Mouse (Mus musculus): ENCODE data around the gene Ss18l2.
A peak's percentile ranks its signal among the peaks of the same experiment; 100 is the strongest.

The Ss18l2 gene

DNA sequence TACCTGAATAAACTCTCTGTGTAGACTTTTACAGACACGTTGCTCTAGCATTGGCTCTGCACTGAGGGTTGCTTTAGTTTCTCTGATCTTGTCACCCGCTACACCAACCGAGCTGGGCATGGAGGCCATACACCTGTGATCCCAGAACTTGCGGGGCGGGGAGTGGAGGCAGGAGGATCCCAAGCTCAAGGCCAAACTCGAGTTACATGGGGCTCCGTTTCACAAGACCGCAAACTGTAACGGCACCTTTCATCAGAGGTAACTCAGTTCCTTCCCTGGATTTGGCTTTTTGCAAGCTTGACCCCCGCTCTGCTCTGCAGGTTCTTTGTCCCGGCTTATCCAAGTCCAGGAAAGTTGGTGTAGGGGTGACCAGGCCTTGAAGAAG, 5.9 kb upstream of the Ss18l2 start:
- no peak for DNase-seq (ENCODE audit: low read depth)

DNA sequence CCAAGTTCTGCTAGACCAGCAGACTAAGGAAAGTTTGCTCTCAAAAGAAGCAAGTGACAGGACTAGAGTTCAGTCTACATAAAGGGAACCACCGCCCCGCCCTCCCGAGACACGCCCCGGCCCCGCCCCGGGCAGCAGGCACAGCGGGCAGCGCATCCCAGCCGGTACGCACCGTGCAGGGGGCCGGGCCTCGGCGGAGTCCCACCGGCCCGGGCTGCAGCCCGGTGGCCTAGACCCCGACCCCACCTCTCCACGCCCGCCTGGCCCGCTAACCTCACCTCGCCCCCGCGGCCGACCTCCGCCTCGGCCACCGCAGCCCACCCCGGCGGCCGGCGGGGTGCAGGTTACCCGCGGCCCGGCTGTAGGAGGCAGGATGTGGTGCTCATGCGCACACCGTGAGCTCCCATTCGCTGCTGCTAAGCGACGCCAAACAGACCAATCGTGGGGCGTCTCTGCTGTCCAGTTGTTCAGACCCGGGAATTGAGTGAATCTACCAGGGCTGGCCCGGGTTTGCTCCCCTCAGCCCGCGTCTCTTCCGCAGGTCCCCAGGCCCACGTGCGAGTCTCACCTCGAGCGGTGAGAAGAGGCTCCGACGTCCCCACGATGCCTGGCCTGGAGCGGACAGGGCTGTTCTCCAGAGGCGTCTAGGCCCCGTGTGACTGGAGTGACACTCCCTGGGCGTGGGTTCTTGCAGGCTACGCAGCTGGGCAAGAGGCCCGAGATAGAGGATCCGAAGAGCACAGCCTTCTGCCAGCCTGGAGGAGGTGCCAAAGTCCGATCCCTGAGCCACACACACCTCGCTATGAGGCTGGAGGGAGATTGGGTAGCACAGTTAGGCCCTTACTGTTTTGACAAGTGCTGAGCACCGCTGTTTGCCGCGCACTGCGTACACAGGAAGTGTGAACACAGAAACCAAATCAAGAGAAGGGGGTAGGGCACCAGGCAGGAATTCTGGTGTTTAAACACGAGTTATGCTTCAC, 5.2 kb upstream of the Ss18l2 start, which contains the start of gene Sec22c:
Gene Sec22c (minus strand): TSS at position 845 of the 980 bp plus-strand sequence.
- DNase-seq (ENCODE audit: low read depth): peak; percentile 81

DNA sequence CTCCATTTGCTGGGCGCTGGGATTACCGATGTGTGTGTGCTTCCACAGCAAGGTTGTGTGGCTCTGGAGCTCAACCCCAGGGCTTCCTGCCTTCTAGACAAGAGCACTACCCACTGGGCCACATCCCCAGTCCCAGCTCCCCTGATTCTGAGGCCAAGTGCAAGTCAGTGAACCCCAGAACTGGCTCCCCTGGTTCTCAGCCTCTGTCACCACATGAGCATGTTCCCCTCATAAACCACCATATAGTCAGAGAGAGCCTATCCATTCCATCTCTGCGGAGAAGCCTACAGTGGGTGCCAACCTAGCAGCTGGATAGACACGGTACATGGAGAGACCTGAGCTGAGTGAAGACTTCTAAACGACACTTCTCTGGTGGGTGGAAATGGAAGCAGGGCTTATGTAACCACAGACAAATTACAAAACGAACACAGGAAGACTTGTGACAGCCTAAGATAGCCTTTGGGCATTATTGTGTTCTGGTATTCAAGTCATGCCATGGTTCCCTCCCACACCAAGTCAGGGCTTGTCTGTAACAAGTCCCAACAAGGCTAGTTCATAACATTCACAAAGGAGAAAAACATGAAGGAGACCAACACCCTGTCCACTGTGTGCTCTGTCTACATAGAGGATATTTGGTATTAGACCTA, 4.0 kb upstream of the Ss18l2 start:
- DNase-seq (ENCODE audit: low read depth): no peak

DNA sequence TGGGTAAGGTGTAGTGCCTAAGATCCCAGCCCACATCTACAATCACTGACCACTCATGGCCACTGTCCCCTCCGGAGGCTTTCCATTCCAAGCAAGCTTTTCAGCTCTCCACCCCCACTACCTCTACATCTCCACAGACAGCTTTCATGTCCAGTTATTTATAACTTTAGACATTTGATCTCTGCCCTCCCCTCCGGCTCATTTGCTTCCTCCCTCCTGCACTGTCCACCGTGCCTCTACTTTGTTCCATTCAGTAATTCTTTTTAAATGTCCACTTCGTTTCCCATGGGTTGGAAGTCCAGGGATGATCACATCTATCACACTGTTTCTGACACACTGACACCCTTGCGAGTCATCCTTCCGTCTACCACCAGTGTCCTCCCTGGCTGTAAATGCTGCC, 2.3 kb upstream of the Ss18l2 start:
- DNase-seq (ENCODE audit: low read depth): no peak

DNA sequence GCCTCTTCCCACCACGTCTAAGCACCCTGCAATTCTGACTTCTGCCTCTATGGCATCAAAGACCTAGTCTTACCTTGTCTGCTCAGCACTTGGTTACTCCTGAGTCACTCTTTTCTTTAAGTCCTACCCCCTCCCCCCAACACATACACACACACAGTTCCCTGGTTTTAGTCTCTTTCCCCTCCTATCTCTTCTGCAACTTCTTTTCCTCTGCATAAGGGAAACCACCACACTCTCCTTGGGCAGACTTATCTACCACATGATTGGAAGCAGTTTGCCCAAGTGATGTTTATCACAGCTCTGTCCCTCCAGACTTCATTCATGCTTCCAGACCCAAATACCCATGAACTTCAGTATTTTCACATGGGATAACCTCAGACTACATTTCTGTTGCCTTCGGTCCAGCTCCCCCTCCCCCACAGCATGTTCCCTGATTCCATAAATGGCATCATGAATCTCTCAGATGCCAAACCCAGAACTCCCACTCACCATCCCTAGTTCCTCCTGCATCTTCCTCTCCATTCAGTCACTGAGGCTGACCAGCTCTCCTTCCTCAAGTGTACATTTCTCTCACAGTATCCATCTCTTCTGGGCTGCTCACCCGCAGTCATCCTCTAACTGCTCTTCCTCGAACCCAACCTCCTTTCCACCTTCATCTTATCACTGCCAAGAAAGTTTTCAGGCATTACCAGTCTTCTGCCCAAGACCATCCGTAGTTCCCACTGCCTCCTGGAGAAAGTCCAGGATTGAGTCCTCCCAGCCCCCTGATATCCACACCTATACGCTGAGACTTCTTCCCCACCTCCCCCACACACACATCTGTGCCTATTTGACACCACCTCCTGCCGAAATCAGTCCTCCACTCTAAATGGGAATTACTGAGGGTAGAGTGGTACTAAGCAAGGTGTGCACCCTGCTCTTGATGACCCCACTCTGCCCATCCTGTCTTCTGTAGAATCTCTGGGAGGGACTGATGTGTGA, 1.3 kb upstream of the Ss18l2 start:
- DNase-seq (ENCODE audit: low read depth): no peak

DNA sequence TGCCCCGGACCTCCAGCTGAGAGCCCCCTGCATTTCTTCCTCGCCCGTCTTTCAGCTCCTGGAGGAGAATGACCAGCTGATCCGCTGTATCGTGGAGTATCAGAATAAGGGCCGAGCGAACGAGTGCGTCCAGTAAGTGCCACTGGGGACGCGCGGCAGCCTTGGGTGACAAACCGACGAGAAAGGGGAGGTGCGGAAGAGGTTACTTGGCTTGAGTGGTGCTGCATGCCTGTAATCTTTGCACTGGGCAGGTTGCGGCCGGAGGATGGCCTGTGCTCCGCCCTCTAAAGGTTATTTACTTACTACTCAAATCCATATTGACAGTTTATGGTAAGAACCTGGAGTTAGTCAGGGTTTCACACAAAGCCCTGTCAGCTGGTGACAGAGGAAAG, 451 bp downstream of the Ss18l2 start:
- DNase-seq (ENCODE audit: low read depth): no peak

DNA sequence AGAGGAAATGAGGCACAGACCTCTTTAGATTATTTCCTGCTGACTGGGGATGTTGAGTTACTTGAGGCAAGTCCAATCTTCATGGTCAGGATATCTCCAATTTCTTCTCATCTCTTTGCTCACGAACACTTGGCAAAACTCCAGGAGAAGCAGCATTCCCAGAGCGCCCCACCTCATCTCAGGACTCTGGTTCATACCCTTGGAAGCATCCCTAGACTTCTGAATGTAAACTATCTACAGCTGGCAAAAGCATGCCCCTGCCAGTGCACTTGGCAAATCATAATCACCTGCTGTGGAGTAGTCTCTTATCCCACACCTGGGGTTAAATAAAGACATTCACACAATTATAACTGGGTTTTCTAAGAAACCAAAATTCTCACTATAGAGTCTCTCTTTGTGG, 6.9 kb downstream of the Ss18l2 start:
- no peak for DNase-seq (ENCODE audit: low read depth)

DNA sequence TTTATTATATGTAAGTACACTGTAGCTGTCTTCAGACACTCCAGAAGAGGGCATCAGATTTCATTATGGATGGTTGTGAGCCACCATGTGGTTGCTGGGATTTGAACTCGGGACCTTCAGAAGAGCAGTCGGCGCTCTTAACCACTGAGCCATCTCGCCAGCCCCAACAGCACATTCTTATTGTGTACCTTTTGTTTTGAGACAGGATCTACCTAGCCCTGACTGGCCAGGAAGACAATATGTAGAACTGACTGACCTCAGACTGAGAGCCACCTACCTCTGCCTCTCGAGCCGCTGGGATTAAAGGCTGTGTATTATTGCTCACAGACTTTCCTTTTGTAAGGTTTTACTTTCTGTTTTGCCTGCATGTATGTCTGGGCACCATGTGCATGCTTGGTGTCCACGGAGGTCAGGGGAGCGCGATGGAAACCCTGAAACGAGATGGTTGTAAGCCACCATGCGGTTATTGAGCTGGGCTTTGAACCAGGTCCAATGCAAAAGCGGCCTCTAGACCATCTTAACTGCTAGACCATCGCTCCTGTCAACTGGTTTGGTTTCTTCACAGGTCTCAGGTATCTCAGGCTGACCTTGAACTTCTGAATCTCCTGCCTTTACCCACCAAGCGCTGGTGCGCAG, 8.1 kb downstream of the Ss18l2 start:
- DNase-seq (ENCODE audit: low read depth): no peak

DNA sequence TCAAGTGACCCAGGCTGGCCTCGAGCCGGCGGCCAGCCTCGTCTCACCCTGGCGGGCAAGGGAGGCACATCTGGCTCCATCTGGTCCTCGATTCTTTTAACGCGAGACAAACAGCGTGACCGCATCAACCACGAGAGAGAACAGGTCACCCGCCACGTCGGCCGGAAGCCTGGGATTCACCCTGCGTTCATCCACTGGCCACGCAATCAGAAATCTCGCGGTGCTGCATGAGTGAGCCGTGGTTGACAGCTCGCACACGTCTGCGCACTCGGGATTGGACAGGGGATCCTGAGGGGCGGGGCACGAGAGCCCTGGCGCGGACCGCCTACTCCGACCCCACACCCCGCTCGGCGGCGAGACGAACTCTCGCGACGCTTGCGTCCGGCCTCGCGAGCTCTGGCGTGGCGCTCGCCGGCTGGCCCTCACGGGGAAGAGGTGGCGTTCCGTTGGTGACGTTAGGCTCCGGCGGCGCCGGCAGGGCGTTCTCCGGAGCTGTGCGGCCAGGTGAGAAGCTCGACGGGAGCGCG, 8.7 kb downstream of the Ss18l2 start, which contains the start of gene Nktr:
Gene Nktr (plus strand): TSS at position 378 of the 527 bp plus-strand sequence.
- peak; percentile 96 for DNase-seq (ENCODE audit: low read depth)

DNA sequence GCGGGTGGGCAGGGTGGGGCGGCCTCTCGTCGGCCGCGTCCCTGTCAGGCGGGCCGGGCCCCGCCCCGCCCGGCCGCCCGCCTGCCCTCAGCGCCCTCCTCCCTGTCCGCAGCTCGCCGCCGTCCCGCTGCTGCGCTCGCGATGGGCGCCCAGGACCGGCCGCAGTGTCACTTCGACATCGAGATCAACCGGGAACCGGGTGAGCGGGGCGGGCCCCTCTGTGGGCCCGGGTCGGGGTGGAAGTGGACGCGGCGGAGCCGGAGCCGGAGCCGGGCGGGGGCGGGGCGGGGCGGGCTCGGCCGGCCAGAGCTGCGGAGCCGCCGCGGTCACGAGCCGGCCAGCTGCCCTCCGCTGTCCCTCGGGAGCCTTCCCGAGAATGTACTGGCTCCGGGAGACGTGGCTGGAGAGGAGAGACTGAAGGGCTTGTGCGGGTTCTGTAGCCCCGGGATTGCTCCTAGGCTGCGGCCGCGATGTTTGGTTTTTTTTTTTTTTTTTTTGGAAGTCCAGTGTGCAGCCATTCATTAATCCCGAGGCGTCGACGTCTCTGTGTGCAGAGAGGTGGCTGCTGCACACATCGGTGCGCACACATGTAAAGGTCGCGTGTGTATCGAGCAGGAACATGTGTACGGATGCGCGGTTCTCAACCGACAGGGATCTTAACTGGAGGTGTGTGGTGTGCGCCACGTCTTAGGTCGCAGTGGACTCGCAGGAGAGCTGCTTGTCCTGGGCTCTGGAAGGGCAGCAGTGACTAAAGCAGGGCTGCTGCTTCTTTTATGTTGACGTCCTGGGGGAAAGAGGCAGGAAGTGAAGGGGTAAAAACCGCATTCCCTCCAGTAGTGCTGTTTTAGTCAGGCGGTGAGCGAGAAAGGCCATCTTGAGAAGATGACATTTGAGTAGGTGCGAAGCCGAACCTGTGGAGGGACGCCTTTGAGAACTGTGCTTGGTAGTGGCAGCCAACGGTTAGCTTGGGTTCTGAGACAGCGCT, 9.5 kb downstream of the Ss18l2 start:
- DNase-seq (ENCODE audit: low read depth): no peak

DNA sequence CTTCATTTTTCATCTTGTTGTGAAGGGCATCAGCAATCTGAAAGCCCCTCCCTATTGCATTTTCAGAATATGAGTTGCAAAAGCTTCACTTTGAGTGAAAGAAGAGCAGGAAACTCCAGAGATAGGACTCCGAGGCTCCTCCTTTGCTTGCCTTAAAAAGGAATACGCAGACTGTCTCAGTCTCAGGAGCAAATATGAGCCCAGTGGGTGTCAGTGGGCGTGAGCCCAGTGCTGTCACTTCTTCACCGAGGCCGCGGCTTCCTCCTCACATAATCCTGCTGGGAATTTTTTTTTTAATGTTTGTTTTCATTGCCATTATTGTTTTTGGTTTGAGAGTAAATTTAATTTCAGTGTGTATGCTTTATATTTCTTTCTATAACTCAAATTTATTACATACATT, 30.4 kb downstream of the Ss18l2 start:
- DNase-seq (ENCODE audit: low read depth): no peak

DNA sequence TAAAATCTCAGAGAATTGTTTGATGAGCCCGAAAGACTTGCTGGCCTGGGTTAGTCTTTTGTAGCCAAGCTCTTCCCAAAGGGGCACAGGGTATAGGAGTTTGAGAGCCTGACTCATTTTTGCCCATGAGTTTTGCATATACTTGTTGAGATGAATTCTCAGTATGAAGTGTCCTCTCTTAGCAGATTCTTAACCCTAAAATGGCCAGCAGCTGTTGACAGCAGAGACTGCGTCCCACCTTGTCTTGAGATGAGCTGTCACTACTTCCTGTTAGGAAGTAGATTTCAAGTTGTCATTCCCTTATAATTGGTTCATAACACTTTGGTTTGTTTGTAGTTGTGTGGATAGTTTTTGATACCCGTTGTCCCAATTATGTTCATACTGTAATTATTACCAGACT, 31.0 kb downstream of the Ss18l2 start:
- DNase-seq (ENCODE audit: low read depth): no peak

DNA sequence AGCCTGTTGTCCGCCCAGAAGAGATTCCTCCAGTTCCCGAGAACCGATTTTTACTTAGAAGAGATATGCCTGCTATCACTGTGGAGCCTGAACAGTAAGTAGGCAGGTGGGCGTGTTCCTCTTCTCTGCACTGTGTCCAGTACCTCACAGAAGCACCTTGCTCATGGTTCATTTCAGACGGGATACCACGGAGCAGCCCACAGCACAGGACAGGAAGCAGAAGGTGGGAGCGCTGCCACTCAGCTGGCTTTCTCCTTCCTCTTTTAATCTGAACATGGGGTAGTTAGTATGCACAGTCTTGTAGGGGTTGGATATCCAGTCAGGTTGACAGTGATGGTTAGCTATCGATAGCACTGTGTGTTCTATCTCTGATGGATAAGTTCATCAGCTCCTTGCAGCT, 33.9 kb downstream of the Ss18l2 start:
- DNase-seq (ENCODE audit: low read depth): no peak

DNA sequence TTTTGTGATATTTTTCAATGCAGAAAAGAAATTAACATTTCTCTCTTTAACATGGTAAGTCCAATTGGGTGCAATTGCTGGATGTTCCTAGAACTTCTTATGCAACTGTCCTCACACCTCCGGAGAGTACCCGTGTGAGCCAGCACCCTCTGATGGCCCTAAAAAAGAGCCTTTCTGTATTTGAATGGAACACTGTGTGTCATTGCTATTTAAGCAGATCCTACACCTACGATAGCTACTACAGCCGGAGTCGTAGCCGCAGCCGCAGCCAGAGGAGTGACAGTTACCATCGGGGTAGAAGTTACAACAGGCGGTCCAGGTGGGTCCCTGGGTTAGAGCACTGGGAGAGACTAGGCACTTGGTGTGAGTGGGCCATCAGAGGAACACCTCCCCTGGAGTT, 42.6 kb downstream of the Ss18l2 start:
- DNase-seq (ENCODE audit: low read depth): no peak

DNA sequence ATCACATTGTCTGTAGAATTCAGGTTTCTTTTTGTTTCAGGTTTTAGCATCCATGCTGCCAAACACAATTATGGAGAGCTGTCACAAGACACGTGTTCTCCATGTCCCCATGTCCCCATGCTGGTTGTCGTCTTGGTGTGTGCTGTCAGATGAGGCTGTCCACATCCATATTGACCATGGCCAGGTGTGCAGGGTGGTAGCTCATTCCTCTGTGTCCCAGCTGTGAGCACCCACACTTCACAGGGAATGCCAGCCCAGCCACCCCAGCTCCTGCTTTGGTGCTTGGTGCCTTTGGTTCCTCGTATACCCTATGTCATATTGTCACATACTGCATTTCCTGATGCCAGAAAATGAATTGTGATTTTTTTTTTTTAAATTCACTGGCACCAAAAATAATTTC, 44.5 kb downstream of the Ss18l2 start:
- DNase-seq (ENCODE audit: low read depth): no peak

DNA sequence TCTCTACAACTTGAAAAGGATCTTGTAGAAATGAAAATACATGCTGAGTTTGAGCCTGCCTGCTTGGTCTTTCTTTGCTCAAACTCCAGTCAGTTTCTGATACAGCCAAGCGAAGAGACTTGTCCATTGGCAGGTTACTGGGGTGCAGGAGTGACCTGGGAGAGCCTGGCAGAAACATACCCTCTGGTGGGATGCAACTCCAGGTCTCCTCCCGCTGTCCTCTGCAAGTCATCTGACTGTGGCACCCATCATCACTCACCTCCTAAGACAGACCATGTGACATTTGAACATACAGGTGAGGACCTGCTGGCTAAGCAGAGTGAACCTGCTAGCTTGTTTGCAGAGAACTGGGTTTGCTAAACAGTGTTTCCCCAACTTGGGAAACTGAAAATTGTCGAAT, 46.7 kb downstream of the Ss18l2 start:
- no peak for DNase-seq (ENCODE audit: low read depth)

DNA sequence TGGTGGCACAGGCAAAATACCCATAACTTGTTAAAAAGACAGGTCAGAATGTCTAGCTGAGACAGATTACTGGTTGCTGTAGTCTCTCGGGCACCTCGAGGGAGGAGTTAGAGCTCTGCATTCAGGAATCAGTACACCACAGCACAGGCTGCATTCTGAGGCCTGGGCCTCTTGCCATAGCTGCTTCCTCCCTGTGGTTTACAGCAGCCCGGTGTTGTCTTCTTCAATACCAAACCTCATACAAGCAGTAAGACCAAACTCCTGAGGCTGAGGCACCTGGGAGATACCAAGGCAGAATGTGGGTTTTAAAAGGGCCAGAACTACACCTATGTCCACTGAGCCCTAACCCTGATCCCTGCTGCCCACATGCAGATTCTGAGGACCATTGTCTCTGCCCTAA, 47.3 kb downstream of the Ss18l2 start:
- DNase-seq (ENCODE audit: low read depth): no peak

DNA sequence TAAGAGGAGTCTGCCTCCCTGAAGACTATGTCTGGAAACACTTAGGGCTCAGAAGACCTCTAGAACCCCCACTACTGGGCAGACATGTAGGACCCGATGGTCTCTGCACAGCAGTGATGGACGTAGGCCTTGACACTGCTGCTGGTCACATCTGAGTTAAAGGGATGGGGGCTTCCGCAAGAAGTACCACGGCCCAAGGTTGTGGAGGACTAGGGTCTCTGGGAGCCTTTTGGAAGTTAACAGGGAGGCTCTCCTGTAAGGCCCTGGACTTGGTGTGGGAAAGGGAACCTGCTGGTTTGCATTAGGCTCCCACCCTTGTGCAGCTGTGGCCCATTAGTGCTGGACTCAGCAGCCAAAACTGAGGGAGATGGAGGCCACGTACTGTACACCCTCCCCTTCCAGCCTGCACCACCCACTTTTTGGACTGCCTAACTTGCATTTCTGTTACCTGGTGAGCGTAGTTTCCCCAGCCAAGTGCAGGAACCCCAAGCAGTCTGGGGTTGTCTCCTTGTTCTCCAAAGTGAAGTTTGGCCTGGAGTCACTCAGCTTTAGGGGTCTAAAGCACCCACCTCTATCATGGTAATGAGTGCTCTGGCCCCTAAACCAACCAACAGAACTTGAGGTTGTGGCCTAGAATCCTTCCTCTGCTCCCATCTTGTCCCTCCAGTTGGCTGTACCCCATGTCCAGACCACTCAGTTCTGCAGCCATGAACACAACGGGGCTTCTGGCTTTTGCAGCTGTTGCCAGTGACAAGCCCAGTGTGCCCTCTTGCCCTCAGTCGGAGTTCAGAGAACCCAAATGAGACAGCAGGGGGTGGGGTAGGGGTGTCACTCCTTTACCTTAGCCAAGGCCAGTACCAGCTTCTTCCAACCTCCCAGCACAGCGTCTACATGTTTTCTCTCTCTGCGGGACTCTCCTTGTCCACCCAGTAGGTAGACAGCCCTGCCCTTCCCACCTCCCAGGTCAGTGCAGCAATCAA, 48.0 kb downstream of the Ss18l2 start:
- no peak for DNase-seq (ENCODE audit: low read depth)

All from c-Kit-positive CD71-positive TER-119-negative erythroid progenitor cells, embryonic 14.5 days (primary cell).